Mouse (Mus musculus) adrenal gland, postnatal 14 days (tissue): Measurements from ENCODE around the gene Dcdc2b. TPM values are rescaled to one million over a fixed set of nuclear protein-coding genes. Genes with fewer than 3 reads are reported as not detected.

Experiments used
- DNase-seq: peaks from one replicate; pipeline ENCODE4 v3.0.0; 2021; ENCODE audit warnings: mixed read lengths
- total RNA-seq: library from RNA; stranded (reverse); gene quantifications from 2 replicates; pipeline ENCODE4 v1.2.3, GENCODE M21; 2021

Gene Dcdc2b
- total RNA-seq, 1 experiment from 2014 or later: 1.4 TPM

DNA sequence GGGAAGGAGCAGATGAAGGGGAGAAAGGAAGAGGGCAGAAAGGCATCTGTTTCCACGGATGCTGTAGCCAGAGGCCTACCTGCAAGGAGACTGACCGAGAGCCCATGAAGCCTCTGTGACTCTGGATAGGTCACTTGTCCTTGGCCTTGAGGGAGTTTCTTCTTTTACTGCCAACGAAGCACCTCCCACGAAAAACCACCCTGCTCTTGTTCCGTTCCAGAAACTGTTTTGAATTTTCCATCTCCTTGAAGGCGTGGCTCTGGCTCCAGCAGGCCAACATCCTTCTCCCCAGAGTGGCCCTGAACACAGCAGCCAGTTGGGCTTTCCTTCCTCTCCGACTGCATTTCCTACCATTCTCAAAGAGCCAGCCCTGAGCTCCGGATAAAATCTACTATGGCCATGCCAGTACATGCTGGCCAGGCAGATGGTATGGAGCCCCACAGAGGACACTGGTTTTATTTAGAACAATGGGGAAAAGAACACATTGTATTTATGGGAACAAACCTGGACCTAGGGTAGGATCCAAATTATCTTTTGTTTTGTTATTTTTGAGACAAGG is 7.3 kb upstream of the Dcdc2b start:
- DNase-seq: peak; percentile 61

DNA sequence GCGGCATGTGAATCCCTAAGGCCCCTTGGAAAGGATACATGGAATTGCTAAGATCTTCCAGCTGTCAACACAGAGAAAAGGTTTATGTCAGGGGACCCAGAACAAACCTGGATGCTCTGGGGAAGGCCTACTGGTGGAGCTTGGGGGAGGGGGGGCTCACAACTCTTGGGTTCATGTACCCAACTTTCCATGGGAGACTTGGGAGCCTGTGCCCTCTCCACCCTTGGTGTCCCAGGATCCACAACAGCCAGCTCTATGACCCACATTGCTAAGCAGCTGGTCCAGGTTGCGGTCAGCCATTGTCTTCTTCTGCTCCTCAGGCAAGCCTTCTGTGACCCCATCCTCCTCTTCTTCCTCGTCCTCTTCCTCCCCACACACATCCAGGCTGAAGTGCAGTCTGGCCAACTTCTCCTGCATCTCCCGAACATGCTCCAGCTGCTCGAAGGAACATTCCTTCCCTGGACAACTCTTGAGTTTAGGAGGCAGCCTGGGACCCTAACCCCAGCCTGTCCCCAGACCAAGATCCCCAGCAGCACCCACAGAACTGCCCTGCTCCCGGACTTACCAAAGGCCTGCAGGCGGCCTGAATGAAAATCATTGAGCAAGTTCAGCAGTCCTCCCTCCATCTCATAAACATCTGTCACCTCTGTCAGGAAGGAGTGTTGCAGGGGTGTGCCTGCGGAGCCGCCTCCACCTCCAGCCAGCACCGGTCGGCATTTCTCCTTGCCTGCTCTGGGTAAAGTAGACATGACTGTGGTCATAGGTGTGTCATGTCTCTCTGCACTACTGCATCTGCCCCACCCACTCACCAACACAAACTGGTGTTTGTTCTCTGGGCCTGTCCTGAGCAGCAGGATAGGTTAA is 6.6 kb upstream of the Dcdc2b start:
- no peak for DNase-seq

DNA sequence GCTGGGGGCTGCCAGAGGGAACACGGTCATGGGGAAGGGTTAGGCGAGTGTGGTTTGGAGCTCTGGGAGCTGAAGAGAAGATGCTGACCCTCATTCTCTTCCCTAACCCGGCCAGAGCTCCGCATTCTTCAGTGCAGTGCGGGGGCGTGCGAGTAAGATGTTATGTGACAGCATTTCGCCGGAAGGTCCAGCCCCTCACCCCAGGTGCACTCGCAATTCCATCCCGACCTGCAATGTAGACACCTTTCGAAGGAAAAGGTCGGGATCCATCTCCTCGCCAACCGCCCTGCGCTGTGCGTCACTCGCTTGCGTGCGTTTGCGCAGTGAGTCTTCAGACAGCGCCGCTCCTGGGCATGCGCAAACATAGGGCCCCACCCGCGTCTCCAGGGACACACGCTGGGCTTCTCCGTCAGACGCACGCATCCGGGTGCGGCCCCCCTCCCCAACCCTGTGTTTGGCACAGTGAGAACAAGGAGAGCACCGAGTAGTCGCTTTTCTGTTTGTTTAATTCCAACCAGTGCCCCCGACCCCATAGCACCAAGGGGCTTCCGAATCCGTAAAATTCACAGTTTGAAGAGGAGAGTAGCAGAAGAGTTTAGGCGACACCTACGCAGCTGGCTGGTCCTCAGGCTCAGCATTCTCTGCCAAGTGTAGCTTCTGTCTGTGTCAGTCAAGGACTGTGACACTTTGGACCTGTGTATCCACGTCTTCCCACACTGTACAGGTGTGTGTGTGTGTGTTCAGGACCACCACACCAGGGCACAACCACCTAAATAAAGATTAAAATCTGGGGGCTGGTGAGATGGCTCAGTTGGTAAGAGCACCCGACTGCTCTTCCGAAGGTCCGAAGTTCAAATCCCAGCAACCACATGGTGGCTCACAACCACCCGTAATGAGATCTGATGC is 5.0 kb upstream of the Dcdc2b start, which contains the start of gene Iqcc:
Gene Iqcc, minus strand, starts transcription at position 314 of the 906 bp plus-strand sequence.
- peak; percentile 97 for DNase-seq

DNA sequence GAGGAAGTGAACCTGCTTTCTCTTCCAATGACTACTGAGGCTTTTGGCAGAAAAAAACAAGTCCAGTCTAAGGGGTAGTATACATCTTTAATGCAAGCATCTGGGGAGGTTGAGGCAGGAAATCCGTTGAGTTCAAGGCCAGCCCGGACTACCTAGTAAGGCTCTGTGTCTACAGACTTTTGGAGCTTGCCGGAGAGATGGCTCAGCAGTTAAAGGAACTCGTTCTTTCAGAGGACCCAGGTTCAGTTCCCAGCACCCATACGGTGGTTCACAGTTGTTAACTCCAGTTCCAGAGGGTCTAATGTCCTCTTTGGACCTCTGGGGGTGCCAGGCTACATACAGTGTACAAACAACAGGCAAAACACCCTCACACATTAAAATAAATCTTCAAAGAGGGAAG is 4.0 kb upstream of the Dcdc2b start:
- no peak for DNase-seq

DNA sequence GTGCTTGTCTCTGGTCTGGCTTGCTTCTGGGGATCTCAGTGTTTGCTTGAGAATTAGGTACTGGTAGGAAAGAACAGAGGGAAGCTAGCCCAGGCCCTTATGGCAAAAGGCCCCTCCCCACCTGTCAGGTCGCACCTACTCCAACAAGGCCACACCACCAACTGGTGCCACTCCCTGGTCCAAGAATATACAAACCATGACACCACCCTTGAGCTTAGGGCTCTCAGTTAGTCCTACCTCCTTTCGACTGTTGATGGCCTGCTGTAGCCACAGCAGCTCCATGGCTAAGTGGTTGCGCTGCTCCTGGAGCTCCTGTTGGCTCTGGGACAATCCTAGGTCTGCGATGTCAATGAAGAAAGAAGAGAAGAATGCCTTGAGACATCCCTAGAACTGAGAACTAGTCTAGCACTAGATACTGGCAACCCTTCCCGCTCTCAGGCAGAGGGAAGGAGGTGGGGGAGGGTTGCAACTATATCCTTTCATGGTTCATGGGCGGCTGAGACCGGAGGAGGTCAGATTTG is 3.1 kb upstream of the Dcdc2b start:
- DNase-seq: no peak

DNA sequence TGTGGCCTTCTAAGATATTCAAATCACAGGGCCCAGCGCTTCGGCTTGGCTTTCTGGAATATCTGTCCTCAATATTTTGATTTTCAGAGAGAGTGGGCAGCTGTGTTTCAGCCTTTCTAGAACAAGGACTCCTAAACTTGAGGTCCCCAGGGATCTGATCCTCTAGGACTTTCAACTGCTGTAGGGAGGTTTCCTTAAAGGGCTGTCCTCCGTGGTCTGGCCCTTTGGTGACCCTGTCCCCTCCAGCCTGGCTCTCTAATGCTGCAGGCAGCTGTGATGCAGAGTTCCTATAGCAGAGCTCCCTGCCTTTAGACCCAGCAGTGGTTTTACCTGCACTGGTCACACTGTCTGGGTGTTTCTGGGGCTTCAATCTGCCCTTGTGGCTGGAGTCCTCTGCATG is 2.6 kb upstream of the Dcdc2b start:
- DNase-seq: no peak

DNA sequence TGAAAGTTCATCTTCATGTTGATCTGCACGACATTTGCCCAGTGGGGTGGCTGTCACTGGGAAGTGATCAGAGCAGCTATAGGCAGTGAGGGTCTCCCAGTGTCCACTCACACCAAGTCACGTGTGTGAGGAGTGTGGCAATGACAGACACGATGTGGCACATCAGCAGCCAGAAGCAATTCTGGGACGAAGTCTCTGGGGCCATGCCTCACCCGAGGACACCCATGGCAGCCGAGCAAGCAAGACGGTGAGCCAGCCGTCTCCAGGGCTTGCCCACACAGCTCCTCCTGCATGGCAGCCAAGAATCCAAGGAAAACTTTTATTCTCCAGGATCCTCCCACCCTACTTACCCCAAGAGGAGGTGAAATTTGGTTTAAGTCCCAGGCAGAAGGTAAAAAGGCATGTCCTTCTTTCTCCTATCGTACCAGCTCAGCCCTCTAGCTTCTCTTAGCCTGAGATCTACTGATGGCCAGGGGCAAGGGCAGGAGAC is 1.8 kb upstream of the Dcdc2b start:
- DNase-seq: no peak

DNA sequence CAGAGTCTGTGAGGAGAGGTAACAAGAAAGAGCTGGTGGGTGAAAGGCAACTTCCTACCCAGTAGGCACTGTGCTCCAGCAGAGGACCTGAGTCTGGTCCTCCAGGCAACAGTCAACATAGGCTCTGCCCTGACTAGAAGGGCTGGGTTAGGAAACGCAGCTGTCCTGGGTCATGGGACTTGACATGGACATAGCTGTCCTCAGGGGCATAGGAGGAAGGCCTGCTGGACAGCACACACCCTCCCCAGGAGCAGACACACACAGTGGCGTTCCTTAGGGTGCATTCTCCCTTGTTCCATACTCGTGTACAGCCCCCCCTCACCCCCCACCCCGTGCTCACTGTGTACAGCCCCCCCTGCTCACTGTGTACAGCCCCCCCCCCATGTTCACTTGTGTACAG is 3.6 kb downstream of the Dcdc2b start:
- DNase-seq: no peak

DNA sequence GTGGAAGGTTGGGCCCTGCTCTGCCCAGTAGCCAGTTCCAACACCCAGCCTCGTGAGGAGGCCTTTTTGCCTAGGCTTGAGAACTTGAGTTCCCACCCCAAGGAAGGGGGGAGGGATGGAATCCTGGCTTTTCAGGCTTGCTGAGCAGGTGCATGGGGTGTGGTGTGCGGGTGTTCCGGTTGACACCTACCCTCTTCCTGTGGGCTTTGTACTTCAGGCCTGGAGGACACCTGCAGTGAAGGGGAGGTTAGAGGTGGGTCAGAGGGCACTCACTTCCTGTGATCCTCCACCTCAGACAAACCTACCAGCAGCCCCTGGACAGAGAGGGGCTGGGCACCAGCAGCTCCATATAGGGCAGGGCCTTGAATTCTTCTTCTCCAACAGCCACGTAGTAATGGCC is 4.0 kb downstream of the Dcdc2b start:
- DNase-seq: no peak

DNA sequence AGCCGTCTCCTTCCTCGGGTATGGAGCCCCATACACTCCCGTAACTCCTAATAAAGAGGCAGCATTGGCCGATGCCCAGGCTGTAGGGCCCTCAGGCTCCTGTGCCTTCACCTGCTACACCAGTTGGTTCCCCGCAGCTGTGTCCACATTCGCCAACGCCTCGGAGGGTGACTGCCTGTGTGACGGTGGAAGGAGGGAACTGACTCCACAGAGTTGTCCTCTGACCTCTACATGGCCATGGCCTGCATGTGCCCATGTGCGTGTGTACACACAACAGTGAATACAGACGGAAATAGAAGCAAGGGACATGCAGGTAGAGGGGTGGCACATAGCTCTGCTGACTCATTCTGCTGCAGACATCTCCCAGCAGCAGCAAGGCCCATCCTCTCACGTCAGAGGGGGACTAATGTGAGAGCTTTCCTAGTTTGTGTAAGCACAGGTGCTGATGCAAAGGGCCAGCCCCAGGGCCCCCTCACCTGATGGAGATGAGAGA is 4.9 kb downstream of the Dcdc2b start:
- no peak for DNase-seq

DNA sequence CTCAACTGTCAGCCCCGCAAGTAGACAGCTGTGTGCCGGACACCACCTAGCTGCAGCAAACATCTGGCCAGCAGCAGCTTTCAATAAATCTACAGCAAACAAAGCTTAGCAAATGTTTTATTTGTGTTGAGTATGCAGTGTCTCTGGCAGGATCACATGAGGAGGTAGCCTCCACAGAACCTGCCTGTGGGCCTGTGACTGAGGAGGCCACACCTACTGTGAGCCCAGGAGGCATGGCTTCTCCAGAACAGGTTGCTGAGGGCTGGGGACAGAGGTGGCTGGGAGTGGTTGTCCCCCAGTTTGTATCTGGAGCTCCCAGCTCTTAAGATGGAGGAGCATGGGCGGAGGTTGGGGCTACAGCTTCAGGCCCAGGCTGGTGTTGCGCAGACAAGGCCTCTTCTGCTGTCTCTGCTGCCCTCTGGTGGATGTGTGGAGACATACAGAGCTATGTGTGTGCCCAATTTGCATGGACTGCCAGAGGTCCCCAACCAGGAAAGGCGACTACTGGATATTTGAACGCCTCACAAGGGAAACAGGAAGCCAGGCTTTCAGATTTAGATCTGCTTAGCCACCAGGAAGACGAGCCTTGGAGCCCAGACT is 5.5 kb downstream of the Dcdc2b start:
- DNase-seq: peak; percentile 92

DNA sequence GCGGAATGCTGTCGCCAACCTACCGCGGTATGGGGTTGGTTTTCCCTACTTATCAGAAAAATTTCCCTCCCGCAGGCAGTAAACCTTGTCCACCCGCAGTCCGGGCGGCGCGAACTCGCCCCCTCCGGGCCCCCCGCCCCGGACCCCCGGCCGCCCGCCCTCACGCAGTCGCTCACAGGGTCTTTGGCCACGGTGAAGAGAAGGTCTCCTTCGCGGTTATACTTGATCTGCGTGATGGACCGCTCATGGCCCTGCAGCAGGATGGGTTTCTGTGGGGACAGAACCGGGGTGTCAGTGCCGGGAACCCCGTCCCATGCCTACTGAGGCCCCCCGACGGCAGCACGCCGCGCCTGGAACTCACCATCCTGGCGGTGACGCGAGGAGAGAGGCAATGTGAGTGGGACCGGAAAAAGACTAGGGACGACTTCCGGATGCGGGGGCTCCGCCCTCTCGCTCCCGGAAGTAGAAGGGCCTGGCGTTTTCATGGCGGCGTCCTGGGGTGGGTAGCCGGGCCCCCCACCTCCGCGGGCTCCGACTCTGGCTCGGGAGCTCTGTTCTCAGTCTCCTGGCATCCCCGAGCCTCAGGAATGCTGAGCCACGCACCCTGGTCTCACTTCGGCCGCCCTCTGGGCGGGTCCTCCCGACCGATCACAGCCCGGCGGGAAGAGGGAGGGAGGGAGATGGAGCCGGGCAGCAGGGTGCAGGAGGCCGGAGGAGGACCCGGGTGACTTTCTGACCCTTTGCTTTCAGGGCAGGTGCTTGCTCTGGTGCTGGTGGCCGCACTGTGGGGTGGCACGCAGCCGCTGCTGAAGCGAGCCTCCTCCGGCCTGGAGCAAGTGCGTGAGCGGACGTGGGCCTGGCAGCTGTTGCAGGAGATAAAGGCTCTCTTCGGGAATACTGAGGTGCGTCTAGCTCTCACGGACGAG is 13.6 kb downstream of the Dcdc2b start, which contains the start of the genes Eif3i and Tmem234:
Gene Eif3i, minus strand, starts transcription at position 416 of the 926 bp plus-strand sequence.
Gene Tmem234, plus strand, starts transcription at position 436 of the 926 bp plus-strand sequence.
- DNase-seq: peak; percentile 93

DNA sequence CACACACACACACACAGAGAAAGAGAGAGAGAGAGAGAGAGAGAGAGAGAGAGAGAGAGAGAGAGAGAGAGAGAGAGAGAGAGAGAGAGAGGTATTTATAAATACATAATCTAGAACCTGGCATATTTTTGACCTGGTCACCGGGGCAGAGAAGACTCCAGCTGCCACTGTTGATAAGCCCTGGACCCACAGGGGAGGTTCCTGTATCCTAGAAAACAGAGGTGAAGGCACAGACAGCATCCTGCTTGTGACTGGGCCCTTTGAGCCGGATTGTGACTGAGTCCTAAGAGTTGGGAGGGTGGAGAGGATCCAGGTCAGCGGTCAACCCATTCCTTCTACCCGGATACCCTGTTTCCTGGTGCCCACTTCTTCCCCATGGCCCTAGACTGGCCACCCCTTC is 25.2 kb downstream of the Dcdc2b start:
- DNase-seq: no peak

DNA sequence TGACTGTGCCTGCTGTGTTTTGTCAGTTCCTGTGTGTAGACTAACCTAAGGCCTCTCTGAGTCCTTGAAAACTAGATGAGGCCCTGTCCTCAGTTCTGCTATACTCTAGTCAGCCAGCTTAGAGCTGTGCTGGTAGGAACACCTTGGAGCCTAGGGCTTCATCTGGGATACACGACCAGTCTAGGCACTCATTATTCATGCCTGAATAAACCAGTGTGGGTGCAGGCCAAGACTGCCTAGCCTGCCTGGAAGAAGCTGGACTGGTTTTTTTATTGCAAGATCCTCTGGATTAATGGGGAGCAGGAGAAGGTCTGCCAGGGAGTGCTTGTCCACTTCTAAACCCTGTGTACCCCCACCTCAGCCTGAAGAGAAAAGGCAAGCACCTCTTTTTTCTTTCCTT is 27.1 kb downstream of the Dcdc2b start:
- no peak for DNase-seq

DNA sequence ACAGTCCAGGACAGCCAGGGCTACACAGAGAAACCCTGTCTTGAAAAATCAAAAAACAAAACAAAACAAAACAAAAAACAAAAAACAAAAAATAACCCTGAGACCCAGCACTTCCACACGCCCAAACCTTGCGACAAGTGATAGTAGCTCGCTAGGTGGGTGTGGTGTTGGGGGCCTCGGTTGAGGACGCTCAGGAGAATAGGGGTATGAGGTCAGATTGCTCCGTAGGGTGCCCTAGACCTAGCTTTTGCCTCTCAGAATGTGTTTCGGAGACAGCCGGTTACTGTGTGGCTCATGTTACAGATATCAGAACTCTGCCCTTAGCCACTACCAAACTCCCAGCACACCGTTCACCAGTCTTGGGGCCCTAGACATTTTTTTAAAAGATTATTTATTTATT is 28.3 kb downstream of the Dcdc2b start:
- no peak for DNase-seq

DNA sequence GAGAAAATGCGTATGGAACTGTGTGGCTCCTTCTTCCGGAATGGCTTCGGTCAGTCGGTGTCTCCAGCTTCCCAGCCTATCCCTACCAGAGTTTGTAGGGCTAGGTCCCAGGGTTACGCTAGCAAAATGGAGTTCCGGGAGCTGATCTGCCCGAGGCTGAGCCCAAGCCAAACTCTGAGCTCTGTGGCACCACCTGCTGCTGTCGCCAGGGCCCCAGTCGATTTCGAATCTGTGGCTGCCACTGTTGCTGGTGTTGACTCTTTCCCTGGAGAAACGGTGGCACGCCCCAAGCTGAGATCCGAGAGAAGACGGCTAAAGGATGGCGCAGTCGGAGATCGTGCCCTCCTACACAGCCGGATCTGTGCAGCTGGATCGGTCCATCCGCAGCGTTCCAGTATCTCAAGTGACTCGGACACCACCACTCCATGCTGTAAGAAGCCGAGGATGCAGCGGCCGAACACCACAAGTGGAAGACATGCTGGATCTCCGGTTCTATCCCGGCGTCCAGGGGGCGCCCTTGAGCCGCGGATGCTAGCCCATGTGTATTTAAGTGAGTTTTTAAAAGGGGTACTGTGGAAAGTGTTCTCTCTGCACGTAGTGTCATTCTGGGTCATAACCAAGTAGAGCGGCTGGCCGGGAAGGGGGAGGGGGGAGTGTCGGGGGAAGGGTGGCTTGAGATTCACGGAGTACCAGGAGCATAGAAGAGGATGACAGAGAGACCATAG is 29.0 kb downstream of the Dcdc2b start:
- peak; percentile 93 for DNase-seq

DNA sequence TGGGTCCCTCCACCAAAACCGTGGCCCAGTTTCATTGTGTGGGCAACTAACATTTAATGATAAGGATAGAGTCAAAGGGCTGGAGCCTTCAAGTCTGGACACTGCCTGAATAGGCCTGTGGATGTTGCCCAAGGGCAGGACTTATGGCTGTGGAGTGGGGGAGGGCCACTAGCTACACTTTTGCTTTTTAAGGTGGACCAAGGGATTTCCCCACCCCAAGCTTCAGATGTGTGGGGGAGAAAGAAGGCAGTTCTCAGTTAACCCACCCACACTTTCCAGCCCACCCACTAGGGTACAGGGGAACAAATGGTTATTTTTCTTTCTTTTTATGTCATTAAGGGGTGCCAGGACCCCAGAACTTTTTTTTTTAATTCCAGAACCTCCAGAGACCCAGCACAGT is 29.7 kb downstream of the Dcdc2b start:
- DNase-seq: peak; percentile 29

DNA sequence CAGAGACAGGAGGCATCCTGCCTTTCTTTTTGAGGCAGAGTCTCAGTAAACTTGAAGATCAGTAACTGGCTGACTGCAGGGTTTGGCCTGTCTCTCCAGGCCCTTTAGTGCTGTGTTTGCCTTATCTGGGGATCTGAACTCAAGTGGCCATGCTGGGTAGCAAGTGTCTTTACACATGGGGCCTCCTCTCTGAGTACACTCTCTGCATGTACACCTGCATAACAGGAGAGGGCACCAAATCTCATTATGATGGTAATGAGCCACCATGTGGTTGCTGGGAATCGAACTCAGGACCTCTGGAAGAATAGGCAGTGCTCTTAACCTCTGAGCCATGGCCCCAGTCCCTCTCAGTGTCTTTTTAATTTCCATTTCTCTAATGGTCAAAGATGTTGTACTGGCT is 31.8 kb downstream of the Dcdc2b start:
- DNase-seq: no peak

DNA sequence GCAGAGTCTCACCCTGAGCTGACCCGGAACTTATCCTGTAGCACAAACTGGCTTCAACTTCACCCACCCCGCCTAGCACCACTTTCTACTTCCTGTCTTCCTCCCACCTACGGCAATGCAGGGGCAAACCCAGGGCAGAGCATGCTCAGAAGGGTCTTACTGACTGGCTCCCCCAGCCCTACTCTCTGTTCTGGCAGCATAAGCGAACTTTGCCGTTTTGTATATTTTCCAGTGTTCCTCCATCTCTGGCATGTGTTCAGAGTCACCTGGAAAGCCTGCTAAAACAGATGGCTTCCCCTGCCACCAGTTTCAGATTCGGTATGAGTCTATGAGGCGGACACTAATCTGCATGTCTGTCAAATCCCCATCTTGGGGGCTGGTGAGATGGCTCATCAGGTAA is 33.7 kb downstream of the Dcdc2b start:
- no peak for DNase-seq

DNA sequence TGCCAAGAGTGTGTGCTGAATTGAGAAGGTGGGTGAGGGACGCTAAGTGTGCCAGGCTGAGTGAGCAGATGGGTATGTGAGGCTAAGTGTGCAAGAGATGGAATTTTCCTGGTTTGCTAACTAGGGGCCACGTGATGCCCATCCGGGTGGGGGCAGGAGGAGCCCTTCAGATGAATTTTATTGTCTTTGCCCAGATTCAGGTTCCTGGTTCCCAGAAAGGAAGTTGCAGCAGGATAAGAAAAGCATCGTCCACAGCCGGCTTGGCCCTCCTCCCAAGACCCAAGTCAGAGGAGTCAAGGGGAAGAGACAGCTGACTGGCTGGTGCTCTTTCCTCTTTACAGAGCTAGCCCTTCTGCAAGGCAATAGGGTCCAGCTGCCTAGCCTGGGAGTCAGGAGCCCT is 35.6 kb downstream of the Dcdc2b start, which contains the start of gene Fam167b:
Gene Fam167b, minus strand, starts transcription at position 84 of the 400 bp plus-strand sequence.
- peak; percentile 61 for DNase-seq
